Mouse (Mus musculus): ENCODE data around the gene Galnt4. TPM values are rescaled to one million over a fixed set of nuclear protein-coding genes. Genes with fewer than 3 reads are reported as not detected.
"Not testable (repeated sequence)": the region's sequence is repeated elsewhere in the genome, so short reads cannot be mapped to it uniquely, and the experiment has no call there.

Galnt4 gene
- polyA plus RNA-seq, 1 experiment, result 6.3 TPM

GRCm38 (mm10) chr10:99151580-99151979 is 43.6 kb downstream of the Galnt4 start:
- no peak for TF ChIP-seq POLR2A (IDR thresholded peaks at IDR 0.05; ENCODE audit: borderline replicate concordance, control insufficient read depth, low read depth, low read length)
- no peak for TF ChIP-seq CTCF (IDR thresholded peaks at IDR 0.05; ENCODE audit: control insufficient read depth, insufficient read depth, low read length)
- 84% methylated on average over 1 of the region's 1 CpGs for WGBS
- Histone ChIP-seq H3K27ac (ENCODE audit: control insufficient read depth, insufficient read depth, low read depth, low read length, poor library complexity) (no peak overlapping the region), H3K4me3 (replicated peaks; ENCODE audit: control insufficient read depth, low read depth, low read length) (no peak overlapping the region), H3K4me1 (ENCODE audit: control insufficient read depth, insufficient read depth, low read length) (no peaks in the 10 kb centered on the region)

- Histone ChIP-seq H3K4me1 (ENCODE audit: control insufficient read depth, insufficient read depth, low read length) (no peaks in the 10 kb centered on the region), H3K4me3 (replicated peaks; ENCODE audit: control insufficient read depth, low read depth, low read length) (no peak overlapping the region), H3K27ac (ENCODE audit: control insufficient read depth, insufficient read depth, low read depth, low read length, poor library complexity) (no peak overlapping the region)
- TF ChIP-seq POLR2A (IDR thresholded peaks at IDR 0.05; ENCODE audit: borderline replicate concordance, control insufficient read depth, low read depth, low read length), result no peak
- TF ChIP-seq CTCF (IDR thresholded peaks at IDR 0.05; ENCODE audit: control insufficient read depth, insufficient read depth, low read length), result peak; percentile 55
- WGBS, result 77% methylated on average over 6 of the region's 6 CpGs
Observed at GRCm38 (mm10) chr10:99152063-99152462, 44.1 kb downstream of the Galnt4 start.

GRCm38 (mm10) chr10:99154635-99155034 is 46.7 kb downstream of the Galnt4 start:
- 88% methylated on average over 8 of the region's 8 CpGs for WGBS
- H3K4me1 ChIP-seq (ENCODE audit: control insufficient read depth, insufficient read depth, low read length), result no peaks in the 10 kb centered on the region
- TF ChIP-seq CTCF (IDR thresholded peaks at IDR 0.05; ENCODE audit: control insufficient read depth, insufficient read depth, low read length), result no peak
- H3K27ac ChIP-seq (ENCODE audit: control insufficient read depth, insufficient read depth, low read depth, low read length, poor library complexity), result no peak overlapping the region
- H3K4me3 ChIP-seq (replicated peaks; ENCODE audit: control insufficient read depth, low read depth, low read length), result no peak overlapping the region

GRCm38 (mm10) chr10:99156808-99157207 is 48.8 kb downstream of the Galnt4 start:
- WGBS, result 81% methylated on average over 5 of the region's 5 CpGs
- Histone ChIP-seq H3K27ac (ENCODE audit: control insufficient read depth, insufficient read depth, low read depth, low read length, poor library complexity) (no peak overlapping the region), H3K4me3 (replicated peaks; ENCODE audit: control insufficient read depth, low read depth, low read length) (no peak overlapping the region), H3K4me1 (ENCODE audit: control insufficient read depth, insufficient read depth, low read length) (no peaks in the 10 kb centered on the region)
- TF ChIP-seq CTCF (IDR thresholded peaks at IDR 0.05; ENCODE audit: control insufficient read depth, insufficient read depth, low read length), result peak; percentile 25; the same call in 1 of the 2 replicates
- TF ChIP-seq POLR2A (IDR thresholded peaks at IDR 0.05; ENCODE audit: borderline replicate concordance, control insufficient read depth, low read depth, low read length), result no peak

GRCm38 (mm10) chr10:99157697-99158096 is 49.7 kb downstream of the Galnt4 start:
- 56% methylated on average over 10 of the region's 10 CpGs for WGBS
- not testable (repeated sequence) for H3K4me1 ChIP-seq (ENCODE audit: control insufficient read depth, insufficient read depth, low read length); H3K4me3 ChIP-seq (replicated peaks; ENCODE audit: control insufficient read depth, low read depth, low read length); H3K27ac ChIP-seq (ENCODE audit: control insufficient read depth, insufficient read depth, low read depth, low read length, poor library complexity)

GRCm38 (mm10) chr10:99161987-99162582 is 54.1 kb downstream of the Galnt4 start:
- Histone ChIP-seq H3K4me3 (replicated peaks; ENCODE audit: control insufficient read depth, low read depth, low read length) (no peak overlapping the region), H3K27ac (ENCODE audit: control insufficient read depth, insufficient read depth, low read depth, low read length, poor library complexity) (no peak overlapping the region), H3K4me1 (ENCODE audit: control insufficient read depth, insufficient read depth, low read length) (peaks cover 2% of the 10 kb centered on the region; the same call in 1 of the 2 replicates)
- 42% methylated on average over 8 of the region's 8 CpGs for WGBS
- TF ChIP-seq CTCF (IDR thresholded peaks at IDR 0.05; ENCODE audit: control insufficient read depth, insufficient read depth, low read length) (peak; percentile 68), POLR2A (IDR thresholded peaks at IDR 0.05; ENCODE audit: borderline replicate concordance, control insufficient read depth, low read depth, low read length) (no peak)

Other genes with a start within 250 kb of the Galnt4 start
- gene Atp2b1, start 193.8 kb upstream of the Galnt4 start, polyA plus RNA-seq (2011; ENCODE audit: insufficient read depth, insufficient read length, low replicate concordance, missing spikeins), result 25.7 and 54.1 TPM in 2 replicates
- 1.9 and 2.0 TPM in 2 replicates for gene Poc1b, start 1.1 kb upstream of the Galnt4 start, polyA plus RNA-seq (2011; ENCODE audit: insufficient read depth, insufficient read length, low replicate concordance, missing spikeins)
- gene Phxr2, start 18.2 kb downstream of the Galnt4 start, polyA plus RNA-seq (2011; ENCODE audit: insufficient read depth, insufficient read length, low replicate concordance, missing spikeins), result not detected in 2 replicates
- gene Dusp6, start 155.1 kb downstream of the Galnt4 start, polyA plus RNA-seq (2011; ENCODE audit: insufficient read depth, insufficient read length, low replicate concordance, missing spikeins), result 19.3 and 43.1 TPM in 2 replicates

Measured in bone marrow, adult 2 months (tissue).